8 mouse cellular contexts compared by ENCODE assay signal in the genomic region with DNA sequence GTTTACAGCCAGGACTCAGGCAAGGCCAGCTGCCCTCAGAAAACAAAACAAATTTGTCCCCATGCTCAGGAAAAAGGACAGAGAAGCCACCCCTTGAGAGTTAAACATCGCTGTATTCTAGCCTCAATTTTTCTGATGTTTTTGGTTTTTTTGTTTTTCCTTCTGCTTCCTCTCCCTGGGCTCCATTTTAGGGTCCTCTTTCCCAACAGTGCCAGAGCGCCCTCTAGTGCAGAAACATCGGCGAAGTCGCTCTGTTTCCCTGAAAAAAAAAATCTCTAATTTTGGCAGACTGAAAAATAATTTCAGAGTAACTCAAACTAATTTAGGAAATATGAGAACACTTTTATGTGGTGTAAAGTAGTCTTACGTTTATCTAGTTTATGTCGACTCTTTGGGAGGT. TPM values are rescaled to one million over a fixed set of nuclear protein-coding genes. Genes with fewer than 3 reads are reported as not detected.
DNase-seq lines count a peak whose midpoint lies in the region; ATAC-seq lines count a peak whose summit lies in the region.

No protein-coding gene starts in this region.

- ATAC-seq in CD4-positive, CD25-positive, alpha-beta regulatory T cell, adult 4 months = peak; percentile 54
- 0 out of 2 replicates have a peak, but pooled peaks have one; percentile 28 for ATAC-seq in cerebellum, adult (ENCODE audit: insufficient number of reproducible peaks, low FRiP score, low TSS enrichment)
- ATAC-seq in lung, embryonic 15.5 days (ENCODE audit: borderline replicate concordance, extremely low read depth, low FRiP score, low TSS enrichment) = no peak
- no peak for ATAC-seq in erythroid progenitor cell, adult 5-6 weeks (replicated peaks; ENCODE audit: low FRiP score, poor library complexity, severe bottlenecking)

- H3K4me3 ChIP-seq in lung, embryonic 15.5 days = no peak overlapping the region

- H3K9me3 ChIP-seq in lung, embryonic 15.5 days = no peaks in the 10 kb centered on the region

- H3K4me2 ChIP-seq in lung, embryonic 15.5 days = peak overlapping the region; percentile 10; the same call in 1 of the 2 replicates

- H3K27ac ChIP-seq in lung, embryonic 15.5 days = no peak overlapping the region

- H3K4me1 ChIP-seq in lung, embryonic 15.5 days = no peaks in the 10 kb centered on the region

- H3K36me3 ChIP-seq in lung, embryonic 15.5 days = no peaks in the 10 kb centered on the region

- WGBS in lung, embryonic 15.5 days = 2% methylated on average over 7 of the region's 7 CpGs

- H3K27me3 ChIP-seq in lung, embryonic 15.5 days = no peaks in the 10 kb centered on the region

- DNase-seq in 3T3-L1 (ENCODE audit: low read depth, low spot score) = peak; percentile 71
- DNase-seq in forelimb bud, embryonic 11.5 days (ENCODE audit: low read depth, low spot score) = peak; percentile 73
- peak; percentile 43 to 85 for DNase-seq in kidney, postnatal 36 days
- DNase-seq in right cerebral cortex, postnatal 14 days = peak; percentile 83

- no peak overlapping the region for H3K9ac ChIP-seq in lung, embryonic 15.5 days

RNA-seq across cellular contexts. Expression of gene Dmgdh, which starts 44.7 kb away (rescaled TPM):
- polyA plus RNA-seq in CD4-positive, CD25-positive, alpha-beta regulatory T cell, adult 4 months (2017; shearing (Covaris generic)) = not detected
- polyA plus RNA-seq in lung, embryonic 15.5 days (2015; fragmentation: Nextera tagmentation; extraction: Ambion mirVana) = 0.15 TPM in 1 of 2 replicates, not detected in the other
- total RNA-seq in erythroid progenitor cell, adult 5-6 weeks (2015; ENCODE audit: low replicate concordance) = not detected in 2 replicates
- not detected in 2 replicates for total RNA-seq in erythroid progenitor cell, adult 5-6 weeks (2017; ENCODE audit: low replicate concordance)

RNA-seq across cellular contexts. Expression of gene Bhmt2, which starts 44.8 kb away (rescaled TPM):
- polyA plus RNA-seq in CD4-positive, CD25-positive, alpha-beta regulatory T cell, adult 4 months (2017; shearing (Covaris generic)) = under 1 TPM in 1 of 2 experiments, not detected in 1; 0.13 TPM
- 0.30 TPM in 1 of 2 replicates, not detected in the other for polyA plus RNA-seq in lung, embryonic 15.5 days (2015; fragmentation: Nextera tagmentation; extraction: Ambion mirVana)
- total RNA-seq in erythroid progenitor cell, adult 5-6 weeks (2015; ENCODE audit: low replicate concordance) = not detected in 2 replicates
- not detected in 2 replicates for total RNA-seq in erythroid progenitor cell, adult 5-6 weeks (2017; ENCODE audit: low replicate concordance)

RNA-seq across cellular contexts. Expression of gene Arsb, which starts 52.5 kb away (rescaled TPM):
- polyA plus RNA-seq in CD4-positive, CD25-positive, alpha-beta regulatory T cell, adult 4 months (2017; shearing (Covaris generic)) = 1 to 10 TPM; 8.7 to 9.1 TPM
- 13.2 and 14.8 TPM in 2 replicates for polyA plus RNA-seq in lung, embryonic 15.5 days (2015; fragmentation: Nextera tagmentation; extraction: Ambion mirVana)
- total RNA-seq in erythroid progenitor cell, adult 5-6 weeks (2015; ENCODE audit: low replicate concordance) = 23.8 and 28.5 TPM in 2 replicates
- total RNA-seq in erythroid progenitor cell, adult 5-6 weeks (2017; ENCODE audit: low replicate concordance) = 3.0 and 7.9 TPM in 2 replicates

Comparison
In these comparisons a context has a peak if more than half of its experiments do, and no peak if none do; other contexts are left out.
1. ATAC-seq: peak in CD4-positive, CD25-positive, alpha-beta regulatory T cell, adult 4 months (single experiment) and cerebellum, adult (single experiment); none in lung, embryonic 15.5 days (single experiment) and erythroid progenitor cell, adult 5-6 weeks (single experiment).
2. Peak in every context shown above with its lines, with median percentiles within 50 percentile points of each other: DNase-seq.